Mouse (Mus musculus): ENCODE measurements around the gene Entpd7. TPM values are rescaled to one million over a fixed set of nuclear protein-coding genes. Genes with fewer than 3 reads are reported as not detected.
A peak's percentile ranks its signal among the peaks of the same experiment; 100 is the strongest.

Entpd7 gene
- total RNA-seq, 2 experiments from 2014 or later, result 20.3 to 24.0 TPM

GRCm38 (mm10) chr19:43711971-43712370, 22.5 kb downstream of the Entpd7 start:
- intact Hi-C loops (cut with DNase I), result no loop called here
- DNase-seq (ENCODE audit: low spot score in 2 of 2), result no peak

- intact Hi-C loops (cut with DNase I), result no loop called here
- DNase-seq (ENCODE audit: low spot score in 2 of 2), result peak in 1 of 2 experiments; percentile 51
These were observed 30.6 kb downstream of the Entpd7 start for GRCm38 (mm10) chr19:43720061-43720460.

DNA sequence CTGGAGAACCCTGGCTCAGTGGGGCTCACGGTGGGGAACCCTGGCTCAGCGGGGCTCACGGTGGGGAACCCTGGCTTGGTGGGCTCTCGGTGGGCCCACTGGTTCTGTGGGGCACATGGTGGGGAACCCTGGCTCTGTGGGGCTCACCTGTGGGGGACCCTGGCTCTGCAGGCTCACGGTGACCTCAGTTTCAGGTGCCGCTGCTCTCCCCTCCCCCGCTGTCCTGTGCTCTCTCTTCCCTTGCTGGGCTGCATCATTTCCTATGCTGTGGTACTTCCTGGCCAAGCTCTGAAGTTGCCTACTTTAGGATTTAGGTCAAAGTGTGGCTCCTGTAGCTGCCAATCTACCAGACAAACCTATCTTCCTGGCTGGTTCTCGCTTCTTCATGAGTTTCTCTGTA, 33.4 kb downstream of the Entpd7 start:
- no peak for DNase-seq (ENCODE audit: low spot score in 2 of 2)
- intact Hi-C loops (cut with DNase I), result no loop called here

DNA sequence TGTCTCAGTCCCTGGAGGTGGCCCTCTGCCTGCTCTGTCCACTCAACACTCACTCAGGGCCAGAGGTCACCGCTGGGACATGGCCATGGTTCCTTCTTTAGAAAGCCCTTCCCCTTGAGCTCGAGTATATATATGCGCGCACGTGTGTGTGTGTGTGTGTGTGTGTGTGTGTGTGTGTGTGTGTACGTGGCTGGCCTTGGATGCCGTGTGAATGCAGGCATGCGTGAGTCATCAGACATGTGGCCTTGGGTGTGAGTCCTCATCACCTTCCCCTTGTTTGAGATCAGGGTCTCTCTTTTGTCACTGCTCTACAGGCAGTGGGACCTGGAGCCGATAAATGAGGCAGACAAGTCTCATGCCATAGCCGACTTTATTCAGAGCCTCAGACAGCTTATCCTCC, 34.0 kb downstream of the Entpd7 start:
- no peak for DNase-seq (ENCODE audit: low spot score in 2 of 2)
- intact Hi-C loops (cut with DNase I), result no loop called here

GRCm38 (mm10) chr19:43724194-43724593, 34.7 kb downstream of the Entpd7 start:
- intact Hi-C loops (cut with DNase I), result no loop called here
- no peak for DNase-seq (ENCODE audit: low spot score in 2 of 2)

GRCm38 (mm10) chr19:43724821-43725220, 35.3 kb downstream of the Entpd7 start:
- intact Hi-C loops (cut with DNase I), result no loop called here
- DNase-seq (ENCODE audit: low spot score in 2 of 2), result no peak

DNA sequence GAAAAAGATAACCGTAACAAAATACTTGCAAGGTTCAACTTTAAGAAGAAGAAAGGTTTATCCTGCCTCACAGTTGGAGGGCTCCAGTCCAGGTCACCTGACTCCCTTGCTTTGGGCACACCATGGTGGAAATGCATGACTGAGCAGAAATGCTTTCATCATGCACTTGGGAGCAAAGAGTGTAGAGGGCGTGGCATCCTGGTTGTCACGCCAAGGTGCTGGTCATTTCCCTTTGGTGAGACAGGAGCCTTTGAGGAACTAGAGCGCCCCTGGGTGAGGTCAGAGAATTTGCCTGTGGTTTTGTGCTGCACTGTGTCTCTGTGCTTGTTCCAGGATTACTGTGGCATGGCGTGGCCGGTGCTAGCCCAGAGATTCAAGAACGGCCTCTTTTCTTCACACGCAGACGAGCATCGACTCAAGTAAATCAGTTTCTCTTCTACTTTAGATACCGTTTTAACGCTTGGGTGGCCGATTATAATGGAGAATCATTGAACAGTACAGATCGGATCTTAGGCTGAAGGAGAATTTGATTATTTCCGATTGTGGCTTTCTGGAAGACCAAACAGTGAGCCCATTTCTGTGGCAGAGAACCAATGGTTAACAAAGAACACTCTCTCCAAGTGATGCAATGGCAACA, 37.2 kb downstream of the Entpd7 start:
- DNase-seq (ENCODE audit: low spot score in 2 of 2), result no peak
- intact Hi-C loops (cut with DNase I), result no loop called here

DNA sequence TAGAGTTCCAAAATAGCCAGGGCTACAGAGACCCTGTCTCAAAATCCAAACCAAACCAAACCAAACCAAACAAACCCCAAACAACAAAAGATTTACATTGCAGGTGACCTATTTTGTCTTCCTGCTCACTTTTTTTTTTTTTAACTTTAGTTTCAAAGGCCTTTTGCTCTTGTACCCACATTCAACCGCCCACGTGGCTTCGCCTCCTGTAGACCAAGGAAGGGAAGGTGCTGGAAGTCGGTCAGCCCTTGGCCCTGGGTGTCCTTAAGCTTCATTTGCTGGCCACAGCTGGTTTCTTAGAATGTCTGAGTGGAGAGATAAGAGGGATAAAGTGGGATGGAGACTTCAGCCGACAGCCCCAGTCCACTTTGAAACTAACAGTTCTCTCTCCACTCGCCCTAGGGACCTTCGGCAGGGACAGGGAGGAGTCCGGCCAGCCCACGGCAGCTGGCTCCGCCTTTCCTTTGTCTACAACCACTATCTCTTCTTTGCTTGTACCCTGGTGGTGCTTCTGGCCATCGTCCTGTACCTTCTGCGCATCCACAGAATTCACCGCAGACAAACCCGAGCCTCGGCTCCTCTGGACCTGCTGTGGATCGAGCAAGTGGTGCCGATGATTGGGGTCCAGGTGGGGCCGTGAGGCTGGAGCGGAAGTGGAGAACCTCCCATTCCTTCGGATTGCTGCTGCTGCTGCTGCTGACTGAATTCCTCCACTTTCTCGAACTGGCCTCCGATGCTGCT, 40.0 kb downstream of the Entpd7 start:
- intact Hi-C loops (cut with DNase I), result no loop called here
- no peak for DNase-seq (ENCODE audit: low spot score in 2 of 2)

GRCm38 (mm10) chr19:43730037-43730428, 40.6 kb downstream of the Entpd7 start:
- DNase-seq (ENCODE audit: low spot score in 2 of 2), result no peak
- intact Hi-C loops (cut with DNase I), result no loop called here

GRCm38 (mm10) chr19:43731157-43731556, 41.7 kb downstream of the Entpd7 start:
- DNase-seq (ENCODE audit: low spot score in 2 of 2), result no peak
- intact Hi-C loops (cut with DNase I), result no loop called here

DNA sequence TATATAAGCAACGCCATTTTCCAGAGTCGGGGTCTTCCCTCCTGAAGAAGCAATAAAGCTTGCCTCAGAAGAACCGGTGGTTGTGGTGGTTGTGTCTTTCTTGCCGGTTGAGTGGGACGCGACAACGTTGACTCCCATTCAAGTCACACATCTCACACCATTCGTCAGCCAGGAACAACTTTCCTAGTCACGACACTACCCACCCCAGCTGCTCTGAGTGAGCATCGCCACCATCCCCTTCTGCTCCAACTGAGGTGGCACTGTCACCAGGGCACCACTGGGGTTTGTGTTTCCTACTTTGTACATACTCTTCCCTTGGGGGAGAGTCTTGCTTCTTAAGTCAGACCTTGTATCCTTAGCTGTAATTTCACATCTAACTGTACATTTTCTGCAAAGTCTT, 48.9 kb downstream of the Entpd7 start:
- intact Hi-C loops (cut with DNase I), result no loop called here
- peak in 1 of 2 experiments; percentile 34 for DNase-seq (ENCODE audit: low spot score in 2 of 2)

GRCm38 (mm10) chr19:43743401-43743800, 53.9 kb downstream of the Entpd7 start:
- intact Hi-C loops (cut with DNase I), result no loop called here
- no peak for DNase-seq (ENCODE audit: low spot score in 2 of 2)

- DNase-seq (ENCODE audit: low spot score in 2 of 2), result no peak
- intact Hi-C loops (cut with DNase I), result no loop called here
These were observed 56.3 kb downstream of the Entpd7 start for GRCm38 (mm10) chr19:43745740-43746139.

DNA sequence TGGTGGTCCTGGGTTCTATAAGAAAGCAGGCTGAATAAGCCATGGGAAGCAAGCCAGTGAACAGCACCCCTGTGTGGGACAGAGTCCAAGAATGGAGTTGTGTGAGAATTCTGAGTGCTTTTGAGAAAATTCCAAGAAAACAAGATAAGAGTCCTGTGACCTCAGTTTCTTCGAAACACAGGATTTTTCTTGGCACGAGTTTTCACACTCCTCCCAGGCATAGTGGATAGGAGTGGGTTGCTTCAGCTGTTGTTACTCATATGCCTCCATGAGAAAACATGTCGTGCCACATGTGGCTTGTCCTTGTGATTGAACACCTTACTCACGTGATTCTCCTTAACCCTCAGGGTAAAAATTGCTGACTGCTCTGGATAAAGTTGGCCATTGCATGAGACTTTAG, 58.4 kb downstream of the Entpd7 start:
- intact Hi-C loops (cut with DNase I), result no loop called here
- no peak for DNase-seq (ENCODE audit: low spot score in 2 of 2)

DNA sequence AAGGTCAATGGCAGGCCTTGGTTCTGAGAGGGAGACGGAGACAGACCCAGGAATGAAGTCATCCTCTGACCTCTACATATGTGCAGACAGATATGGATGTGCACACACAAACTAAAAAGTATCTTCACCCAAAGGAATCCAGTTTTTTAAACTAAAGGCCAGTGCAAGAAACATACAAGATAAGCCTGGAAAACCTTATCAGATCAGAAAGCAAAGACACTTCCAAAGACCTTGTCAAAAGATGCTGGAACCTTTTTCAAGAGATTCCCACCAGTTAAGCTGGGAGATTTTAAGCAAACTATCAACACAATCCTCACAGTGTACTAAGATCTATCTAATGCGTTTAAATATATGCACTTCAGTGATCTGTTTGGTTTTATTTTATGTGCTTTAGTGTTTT, 60.5 kb downstream of the Entpd7 start:
- DNase-seq (ENCODE audit: low spot score in 2 of 2), result no peak
- intact Hi-C loops (cut with DNase I), result loop anchor here (5.0 kb wide), 1 partner anchor 223 kb away; no protein-coding TSS in a partner anchor

GRCm38 (mm10) chr19:43752489-43753225, 63.2 kb downstream of the Entpd7 start, which contains the start of the genes Cutc and Cox15:
Gene Cutc (plus strand): TSS chr19:43752996.
Gene Cox15 (minus strand): TSS chr19:43753000.
- intact Hi-C loops (cut with DNase I), result loop anchor here (2.0 to 5.0 kb wide), 2 partner anchors 225 to 354 kb away; partner anchors contain the start of gene Chuk
- peak; percentile 97 to 98 for DNase-seq (ENCODE audit: low spot score in 2 of 2)

- intact Hi-C loops (cut with DNase I), result loop anchor here (2.0 to 5.0 kb wide), 2 partner anchors 226 to 353 kb away; partner anchors contain the start of gene Chuk
- peak; percentile 81 to 89 for DNase-seq (ENCODE audit: low spot score in 2 of 2)
These were observed 63.9 kb downstream of the Entpd7 start for GRCm38 (mm10) chr19:43753226-43753835.

DNA sequence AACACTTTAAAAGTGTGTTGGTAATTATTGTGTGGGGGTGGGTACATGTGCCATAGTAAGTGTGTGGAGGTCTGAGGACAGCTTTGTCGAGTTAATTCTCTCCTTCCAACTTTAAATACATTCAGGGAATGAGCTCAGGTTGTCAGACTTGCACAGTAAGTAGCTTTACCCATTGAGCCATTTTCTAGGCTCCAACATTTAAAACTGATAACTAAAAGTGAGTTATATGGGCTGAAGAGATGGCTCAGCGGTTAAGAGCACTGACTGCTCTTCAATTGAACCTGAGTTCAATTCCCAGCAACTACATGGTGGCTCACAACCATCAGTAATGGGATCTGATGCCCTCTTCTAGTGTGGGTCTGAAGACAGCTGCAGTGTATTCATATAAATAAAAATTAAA, 64.8 kb downstream of the Entpd7 start:
- intact Hi-C loops (cut with DNase I), result loop anchor here (5.0 kb wide), 1 partner anchor 227 kb away; no protein-coding TSS in a partner anchor
- no peak for DNase-seq (ENCODE audit: low spot score in 2 of 2)

DNA sequence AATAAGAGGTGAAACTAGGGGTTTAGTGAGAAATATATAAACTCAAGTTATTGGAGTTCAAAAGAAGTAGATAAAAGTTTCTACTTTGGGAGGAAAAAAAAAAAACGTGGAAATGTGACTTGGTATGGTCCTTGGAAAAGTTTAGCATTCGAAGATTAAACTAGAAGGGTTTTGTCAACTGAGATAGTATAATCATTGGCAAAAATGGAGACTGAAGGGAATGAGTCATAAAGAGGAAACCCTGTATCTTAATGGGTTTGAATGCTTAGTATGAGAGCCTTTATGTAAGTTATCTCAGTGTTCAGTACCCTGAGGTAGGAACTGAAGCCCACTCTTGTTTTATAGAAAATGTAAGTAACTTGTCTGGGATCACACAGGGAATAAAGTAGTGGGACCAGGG, 65.4 kb downstream of the Entpd7 start:
- DNase-seq (ENCODE audit: low spot score in 2 of 2), result no peak
- intact Hi-C loops (cut with DNase I), result loop anchor here (5.0 kb wide), 1 partner anchor 228 kb away; no protein-coding TSS in a partner anchor

GRCm38 (mm10) chr19:43760504-43760903, 71.0 kb downstream of the Entpd7 start:
- peak; percentile 44 to 64 for DNase-seq (ENCODE audit: low spot score in 2 of 2)
- intact Hi-C loops (cut with DNase I), result no loop called here
